Mouse (Mus musculus) hindbrain, postnatal 0 days (tissue): ENCODE measurements around the gene Cd99l2. TPM values are rescaled to one million over a fixed set of nuclear protein-coding genes. Genes with fewer than 3 reads are reported as not detected.

Source experiments
- ATAC-seq: fragments of 200-750 bp; cut with Nextera tagmentation; 2 replicates; pipeline ENCODE4 v1.8.0; 2017; ENCODE audit warnings: mild to moderate bottlenecking, moderate TSS enrichment, moderate library complexity
- DNase-seq: peaks from one replicate; pipeline ENCODE4 v3.0.0-alpha.2; 2015; ENCODE audit warnings: low spot score
- H3K27ac ChIP-seq: fragments of 300-500 bp; sonication (generic); 2 replicates; pipeline ENCODE4 v1.5.1; 2014; ENCODE audit warnings: mild to moderate bottlenecking
- H3K27me3 ChIP-seq: fragments of 300-500 bp; sonication (generic); 2 replicates; pipeline ENCODE4 v1.6.1; 2014; ENCODE audit warnings: low read length, mixed read lengths; ENCODE audit not compliant: insufficient read depth
- H3K36me3 ChIP-seq: fragments of 300-500 bp; sonication (generic); 2 replicates; pipeline ENCODE4 v1.6.1; 2014; ENCODE audit warnings: low read length, mixed read lengths; ENCODE audit not compliant: insufficient read depth
- H3K4me1 ChIP-seq: fragments of 300-500 bp; sonication (generic); 2 replicates; pipeline ENCODE4 v1.6.1; 2014; ENCODE audit warnings: antibody characterized with exemption, low read length, mixed read lengths; ENCODE audit not compliant: insufficient read depth
- H3K4me2 ChIP-seq: fragments of 300-500 bp; sonication (generic); 2 replicates; pipeline ENCODE4 v1.6.1; 2014; ENCODE audit warnings: low read depth, mild to moderate bottlenecking, low read length, moderate library complexity, mixed read lengths
- H3K4me3 ChIP-seq: fragments of 300-500 bp; sonication (generic); 2 replicates; pipeline ENCODE4 v1.5.1; 2014; ENCODE audit warnings: low read length
- H3K9ac ChIP-seq: fragments of 300-500 bp; sonication (generic); replicated peaks from 2 replicates; pipeline ENCODE4 v1.6.1; 2014; ENCODE audit warnings: mild to moderate bottlenecking, low read length, moderate library complexity, mixed read lengths
- H3K9me3 ChIP-seq: fragments of 300-500 bp; sonication (generic); 2 replicates; pipeline ENCODE4 v1.6.1; 2016; ENCODE audit warnings: low read length, mixed read lengths
- CTCF ChIP-seq: IDR thresholded peaks from 2 replicates; pipeline ENCODE4 v1.5.1; 2016; ENCODE audit warnings: antibody characterized with exemption, control low read depth, low read depth
- WGBS: fragments of 180-500 bp; shearing (Covaris S2); extraction: QIAGEN DNeasy Blood & Tissue Kit; methylation state at CpG from one replicate; pipeline ENCODE4 v1.1.7; 2014; 5-methylcytosine and 5-hydroxymethylcytosine counted together
- polyA plus RNA-seq: library from polyadenylated mRNA; unstranded; fragments of >200 nt; fragmentation: Nextera tagmentation; extraction: Ambion mirVana; gene quantifications from 2 replicates; pipeline ENCODE4 v1.2.1, GENCODE M21; 2015
- total RNA-seq: library from RNA; depleted of rRNA; stranded (reverse); fragments of >200 nt; gene quantifications from 2 replicates; pipeline ENCODE4 v1.2.3, GENCODE M21; 2014

Gene Cd99l2
- total and polyA plus RNA-seq, 2 experiments from 2014 or later: 70.0 to 80.1 TPM

DNA sequence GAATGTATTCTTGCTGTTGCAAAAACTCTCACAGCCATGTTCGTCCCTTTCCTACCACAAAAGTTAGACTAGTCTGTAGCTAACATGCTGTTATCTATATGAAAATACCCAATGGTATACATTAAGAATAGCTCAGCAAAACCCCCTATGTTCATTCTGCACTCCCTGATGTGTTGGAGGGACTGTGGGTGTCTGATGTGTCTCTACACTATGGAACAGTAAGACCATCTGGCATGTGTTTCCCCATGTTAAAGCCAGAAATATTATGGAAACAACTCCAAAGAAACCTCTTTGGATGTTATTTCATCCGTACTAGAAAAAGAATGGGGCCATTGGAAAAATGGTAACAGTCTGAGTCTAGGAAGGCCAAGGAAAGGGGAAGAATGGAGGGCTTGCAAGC lies 57.1 kb downstream of the Cd99l2 start:
- no peak overlapping the region for H3K9ac ChIP-seq
- 88% methylated on average over 2 of the region's 2 CpGs for WGBS
- H3K4me1 ChIP-seq: no peaks in the 10 kb centered on the region
- no peak for TF ChIP-seq CTCF
- H3K4me2 ChIP-seq: no peak overlapping the region
- ATAC-seq (no peak), DNase-seq (no peak)
- no peaks in the 10 kb centered on the region for H3K36me3 ChIP-seq
- no peak overlapping the region for H3K27ac ChIP-seq
- no peaks in the 10 kb centered on the region for H3K9me3 ChIP-seq
- no peaks in the 10 kb centered on the region for H3K27me3 ChIP-seq
- no peak overlapping the region for H3K4me3 ChIP-seq

DNA sequence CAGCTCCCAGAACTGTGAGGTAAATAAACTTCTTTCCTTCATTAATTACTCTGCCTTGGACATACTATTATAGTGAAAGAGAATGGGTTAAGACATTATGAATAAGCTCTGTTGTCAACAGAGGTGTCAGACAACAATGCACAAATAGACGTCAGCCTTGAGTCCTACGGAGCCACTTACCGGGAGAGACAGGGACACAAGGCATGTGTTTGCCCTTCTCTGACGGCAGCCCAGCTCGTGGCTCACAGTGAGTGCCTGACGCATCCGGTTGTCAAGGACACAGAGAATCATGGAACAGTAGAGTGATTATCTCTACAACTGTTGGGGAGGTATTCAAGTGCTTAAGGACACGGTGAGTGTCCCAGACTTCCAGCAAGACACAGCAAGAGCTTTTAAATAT lies 57.8 kb downstream of the Cd99l2 start:
- Histone ChIP-seq H3K4me1 (no peaks in the 10 kb centered on the region), H3K36me3 (no peaks in the 10 kb centered on the region), H3K4me3 (no peak overlapping the region), H3K27ac (no peak overlapping the region), H3K9ac (no peak overlapping the region), H3K27me3 (no peaks in the 10 kb centered on the region), H3K9me3 (no peaks in the 10 kb centered on the region), H3K4me2 (no peak overlapping the region)
- TF ChIP-seq CTCF: no peak
- ATAC-seq: no peak
- peak; percentile 10 for DNase-seq
- 44% methylated on average over 8 of the region's 8 CpGs for WGBS

DNA sequence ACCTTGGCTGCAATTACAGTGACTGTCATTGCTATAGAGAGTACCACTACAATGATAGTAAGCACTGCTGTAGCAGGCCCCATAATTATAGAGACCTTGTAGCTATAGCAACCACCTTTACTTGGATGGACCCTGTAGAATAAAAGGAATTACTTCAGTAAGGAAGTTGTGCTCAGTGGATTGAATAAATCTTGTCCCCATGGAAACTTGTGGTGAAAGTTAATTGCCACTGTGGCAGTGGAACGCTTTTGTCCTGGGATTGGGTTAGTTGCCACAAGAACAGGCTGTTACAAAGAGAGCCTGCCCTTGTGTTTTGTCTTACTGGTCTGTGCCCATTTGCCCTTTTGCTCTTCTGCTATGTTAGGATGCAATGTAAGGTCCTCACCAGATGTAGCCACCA lies 58.2 kb downstream of the Cd99l2 start:
- no peak overlapping the region for H3K27ac ChIP-seq
- TF ChIP-seq CTCF: no peak
- no peak for ATAC-seq
- H3K36me3 ChIP-seq: no peaks in the 10 kb centered on the region
- no peaks in the 10 kb centered on the region for H3K27me3 ChIP-seq
- no peaks in the 10 kb centered on the region for H3K9me3 ChIP-seq
- no peak overlapping the region for H3K4me2 ChIP-seq
- H3K4me3 ChIP-seq: no peak overlapping the region
- peak; percentile 6 for DNase-seq
- no peaks in the 10 kb centered on the region for H3K4me1 ChIP-seq
- no peak overlapping the region for H3K9ac ChIP-seq
- WGBS: 36% methylated on average over 1 of the region's 1 CpGs

DNA sequence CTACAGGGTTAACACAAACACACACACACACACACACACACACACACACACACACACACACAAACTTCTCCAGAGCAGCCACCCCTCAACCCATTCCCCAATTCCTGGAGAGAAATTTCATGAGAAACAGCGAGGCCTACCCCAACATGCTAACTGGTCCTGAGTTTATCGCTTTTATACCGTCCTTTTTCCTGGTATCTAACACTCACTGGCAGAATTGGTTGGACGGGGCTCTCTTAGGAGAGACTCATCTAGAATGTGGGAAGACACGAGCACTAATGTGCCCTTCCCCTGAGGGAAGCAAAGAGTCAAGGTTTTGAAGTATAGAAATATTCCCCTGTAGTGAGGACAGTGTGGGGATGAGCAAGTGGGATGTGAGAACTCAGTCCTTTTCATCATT lies 61.7 kb downstream of the Cd99l2 start:
- Histone ChIP-seq H3K27me3 (no peaks in the 10 kb centered on the region), H3K4me1 (no peaks in the 10 kb centered on the region), H3K4me2 (no peak overlapping the region), H3K36me3 (no peaks in the 10 kb centered on the region), H3K9me3 (no peaks in the 10 kb centered on the region), H3K27ac (no peak overlapping the region), H3K9ac (no peak overlapping the region), H3K4me3 (no peak overlapping the region)
- no peak for TF ChIP-seq CTCF
- 84% methylated on average over 5 of the region's 5 CpGs for WGBS
- ATAC-seq (no peak), DNase-seq (no peak)

DNA sequence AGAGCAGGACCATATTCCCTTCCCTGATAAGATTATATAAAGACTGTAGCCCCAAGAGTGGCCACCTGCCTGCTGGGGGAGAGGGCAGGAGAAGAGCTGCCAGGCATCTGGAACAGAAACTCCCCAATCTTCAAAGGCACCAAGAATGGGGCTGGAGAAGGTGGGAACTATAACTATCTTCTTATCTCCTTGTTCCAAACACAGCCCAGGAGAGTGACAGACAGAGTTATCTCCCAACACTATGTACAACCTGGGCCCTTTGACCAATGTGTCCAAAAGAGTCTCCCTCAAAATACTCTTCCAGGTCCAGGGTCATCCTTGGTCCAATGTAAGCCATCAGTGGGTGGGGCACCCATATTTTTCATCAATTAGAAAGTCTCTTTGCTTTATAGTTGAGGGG lies 65.2 kb downstream of the Cd99l2 start:
- H3K9me3 ChIP-seq: no peaks in the 10 kb centered on the region
- H3K27me3 ChIP-seq: no peaks in the 10 kb centered on the region
- DNase-seq (no peak), ATAC-seq (no peak)
- no peaks in the 10 kb centered on the region for H3K4me1 ChIP-seq
- H3K27ac ChIP-seq: no peak overlapping the region
- H3K4me3 ChIP-seq: no peak overlapping the region
- no peak overlapping the region for H3K4me2 ChIP-seq
- TF ChIP-seq CTCF: no peak
- no peaks in the 10 kb centered on the region for H3K36me3 ChIP-seq
- H3K9ac ChIP-seq: no peak overlapping the region

GRCm38 (mm10) chrX:71425746-71426519 lies 66.7 kb downstream of the Cd99l2 start:
- DNase-seq (peak; percentile 87), ATAC-seq (peak; percentile 89)
- Histone ChIP-seq H3K9me3 (no peaks in the 10 kb centered on the region), H3K4me1 (no peaks in the 10 kb centered on the region), H3K27ac (no peak overlapping the region), H3K4me2 (no peak overlapping the region), H3K36me3 (no peaks in the 10 kb centered on the region), H3K4me3 (no peak overlapping the region), H3K27me3 (no peaks in the 10 kb centered on the region), H3K9ac (no peak overlapping the region)
- 46% methylated on average over 9 of the region's 9 CpGs for WGBS
- TF ChIP-seq CTCF: peak; percentile 84

DNA sequence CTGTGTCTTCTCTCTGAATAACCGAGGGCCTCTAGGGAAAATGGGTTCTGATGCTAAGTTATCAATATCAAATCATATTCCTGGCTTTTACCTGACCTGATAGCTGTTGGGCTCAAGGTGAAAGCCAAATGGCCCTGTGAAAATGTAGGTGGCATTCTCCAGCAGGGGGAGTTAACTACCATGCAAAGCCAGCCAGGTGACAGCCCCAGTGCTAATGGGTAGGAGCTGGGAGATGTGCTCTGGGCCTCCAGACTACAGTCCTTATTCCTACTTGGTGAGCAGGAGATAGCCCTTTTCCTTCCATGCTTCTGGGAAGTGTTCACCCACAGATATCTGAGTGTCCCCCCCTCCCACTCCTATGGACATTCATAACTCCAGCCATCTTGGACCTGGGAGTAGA lies 67.8 kb downstream of the Cd99l2 start:
- no peak overlapping the region for H3K27ac ChIP-seq
- no peak overlapping the region for H3K4me3 ChIP-seq
- no peaks in the 10 kb centered on the region for H3K36me3 ChIP-seq
- peak; percentile 50 for TF ChIP-seq CTCF
- H3K27me3 ChIP-seq: no peaks in the 10 kb centered on the region
- H3K9ac ChIP-seq: no peak overlapping the region
- no peak overlapping the region for H3K4me2 ChIP-seq
- H3K4me1 ChIP-seq: no peaks in the 10 kb centered on the region
- 65% methylated on average over 1 of the region's 1 CpGs for WGBS
- no peaks in the 10 kb centered on the region for H3K9me3 ChIP-seq
- DNase-seq (peak; percentile 19), ATAC-seq (no peak)
